Mouse (Mus musculus): ENCODE measurements around the gene Stum. TPM values are rescaled to one million over a fixed set of nuclear protein-coding genes. Genes with fewer than 3 reads are reported as not detected.
"Not testable (repeated sequence)": the region's sequence is repeated elsewhere in the genome, so short reads cannot be mapped to it uniquely, and the experiment has no call there.

Gene Stum
- polyA plus RNA-seq, 1 experiment = not detected

GRCm38 (mm10) chr1:180391575-180391945 lies 91.7 kb downstream of the Stum start:
- no peak for TF ChIP-seq GATA1 (IDR thresholded peaks at IDR 0.05; ENCODE audit: borderline replicate concordance, low read length)
- peaks cover 60% of the 10 kb centered on the region for H3K36me3 ChIP-seq (replicated peaks; ENCODE audit: low read length)
- no peaks in the 10 kb centered on the region for H3K27me3 ChIP-seq (replicated peaks)
- no peak overlapping the region for H3K4me3 ChIP-seq (replicated peaks)
- no peaks in the 10 kb centered on the region for H3K9me3 ChIP-seq
- peaks cover 97% of the 10 kb centered on the region for H3K4me1 ChIP-seq

GRCm38 (mm10) chr1:180390746-180391574 lies 92.3 kb downstream of the Stum start:
- no peaks in the 10 kb centered on the region for H3K9me3 ChIP-seq
- TF ChIP-seq GATA1 (IDR thresholded peaks at IDR 0.05; ENCODE audit: borderline replicate concordance, low read length) (no peak), FLI1 (IDR thresholded peaks at IDR 0.05; ENCODE audit: low read length) (no peak)
- H3K27me3 ChIP-seq (replicated peaks) = no peaks in the 10 kb centered on the region
- peaks cover 97% of the 10 kb centered on the region for H3K4me1 ChIP-seq
- H3K4me3 ChIP-seq (replicated peaks) = no peak overlapping the region
- peaks cover 56% of the 10 kb centered on the region for H3K36me3 ChIP-seq (replicated peaks; ENCODE audit: low read length)

GRCm38 (mm10) chr1:180390321-180390731 lies 93.0 kb downstream of the Stum start:
- H3K9me3 ChIP-seq = no peaks in the 10 kb centered on the region
- TF ChIP-seq GATA1 (IDR thresholded peaks at IDR 0.05; ENCODE audit: borderline replicate concordance, low read length) = no peak
- no peak for TF ChIP-seq FLI1 (IDR thresholded peaks at IDR 0.05; ENCODE audit: low read length)
- H3K4me1 ChIP-seq = peaks cover 97% of the 10 kb centered on the region

GRCm38 (mm10) chr1:180389213-180389760 lies 94.0 kb downstream of the Stum start:
- peaks cover 54% of the 10 kb centered on the region for H3K36me3 ChIP-seq (replicated peaks; ENCODE audit: low read length)
- not testable (repeated sequence) for H3K9me3 ChIP-seq; H3K27me3 ChIP-seq (replicated peaks); H3K4me3 ChIP-seq (replicated peaks)
- H3K4me1 ChIP-seq = peaks cover 97% of the 10 kb centered on the region

More at GRCm38 (mm10) chr1:180390321-180390731, 93.0 kb downstream of the Stum start:
- Histone ChIP-seq H3K4me3 (replicated peaks) (peak overlapping the region; percentile 4), H3K27me3 (replicated peaks) (no peaks in the 10 kb centered on the region), H3K36me3 (replicated peaks; ENCODE audit: low read length) (peaks cover 55% of the 10 kb centered on the region)

GRCm38 (mm10) chr1:180388481-180388880 lies 94.8 kb downstream of the Stum start:
- Histone ChIP-seq H3K9me3 (no peaks in the 10 kb centered on the region), H3K36me3 (replicated peaks; ENCODE audit: low read length) (peaks cover 57% of the 10 kb centered on the region), H3K4me1 (peaks cover 97% of the 10 kb centered on the region), H3K4me3 (replicated peaks) (no peak overlapping the region), H3K27me3 (replicated peaks) (no peaks in the 10 kb centered on the region)
- no peak for TF ChIP-seq GATA1 (IDR thresholded peaks at IDR 0.05; ENCODE audit: borderline replicate concordance, low read length)
- no peak for TF ChIP-seq FLI1 (IDR thresholded peaks at IDR 0.05; ENCODE audit: low read length)

- peak overlapping the region; percentile 91 for H3K4me3 ChIP-seq (replicated peaks)
These were observed 95.4 kb downstream of the Stum start for GRCm38 (mm10) chr1:180387750-180388480.

GRCm38 (mm10) chr1:180386951-180387749 lies 96.2 kb downstream of the Stum start:
- TF ChIP-seq GATA1 (IDR thresholded peaks at IDR 0.05; ENCODE audit: borderline replicate concordance, low read length) (no peak), FLI1 (IDR thresholded peaks at IDR 0.05; ENCODE audit: low read length) (0 out of 2 replicates have a peak, but pooled peaks have one; percentile 50)
- no peaks in the 10 kb centered on the region for H3K27me3 ChIP-seq (replicated peaks)
- peaks cover 97% of the 10 kb centered on the region for H3K4me1 ChIP-seq
- no peaks in the 10 kb centered on the region for H3K9me3 ChIP-seq
- peak overlapping the region; percentile 91 for H3K4me3 ChIP-seq (replicated peaks)
- H3K36me3 ChIP-seq (replicated peaks; ENCODE audit: low read length) = peaks cover 61% of the 10 kb centered on the region

More at GRCm38 (mm10) chr1:180387750-180388480, 95.4 kb downstream of the Stum start:
- TF ChIP-seq GATA1 (IDR thresholded peaks at IDR 0.05; ENCODE audit: borderline replicate concordance, low read length) = no peak
- H3K4me1 ChIP-seq = peaks cover 97% of the 10 kb centered on the region
- no peaks in the 10 kb centered on the region for H3K27me3 ChIP-seq (replicated peaks)
- no peaks in the 10 kb centered on the region for H3K9me3 ChIP-seq
- peaks cover 61% of the 10 kb centered on the region for H3K36me3 ChIP-seq (replicated peaks; ENCODE audit: low read length)

GRCm38 (mm10) chr1:180385308-180385707 lies 98.0 kb downstream of the Stum start:
- Histone ChIP-seq H3K4me3 (replicated peaks) (no peak overlapping the region), H3K36me3 (replicated peaks; ENCODE audit: low read length) (peaks cover 63% of the 10 kb centered on the region), H3K9me3 (no peaks in the 10 kb centered on the region), H3K4me1 (peaks cover 95% of the 10 kb centered on the region), H3K27me3 (replicated peaks) (no peaks in the 10 kb centered on the region)
- TF ChIP-seq FLI1 (IDR thresholded peaks at IDR 0.05; ENCODE audit: low read length) (no peak), GATA1 (IDR thresholded peaks at IDR 0.05; ENCODE audit: borderline replicate concordance, low read length) (no peak)

- no peak for TF ChIP-seq FLI1 (IDR thresholded peaks at IDR 0.05; ENCODE audit: low read length)
- TF ChIP-seq GATA1 (IDR thresholded peaks at IDR 0.05; ENCODE audit: borderline replicate concordance, low read length) = no peak
- no peak overlapping the region for H3K4me3 ChIP-seq (replicated peaks)
- H3K27me3 ChIP-seq (replicated peaks) = no peaks in the 10 kb centered on the region
- H3K4me1 ChIP-seq = peaks cover 95% of the 10 kb centered on the region
- H3K36me3 ChIP-seq (replicated peaks; ENCODE audit: low read length) = peaks cover 69% of the 10 kb centered on the region
- no peaks in the 10 kb centered on the region for H3K9me3 ChIP-seq
These were observed 98.8 kb downstream of the Stum start for GRCm38 (mm10) chr1:180384486-180384885.
